Mouse (Mus musculus) right cerebral cortex, postnatal 4 days (tissue): ENCODE measurements around the gene Cryzl2.

Source experiments
- DNase-seq: peaks from one replicate; pipeline ENCODE4 v3.0.0-alpha.2; 2022

Cryzl2 gene

DNA sequence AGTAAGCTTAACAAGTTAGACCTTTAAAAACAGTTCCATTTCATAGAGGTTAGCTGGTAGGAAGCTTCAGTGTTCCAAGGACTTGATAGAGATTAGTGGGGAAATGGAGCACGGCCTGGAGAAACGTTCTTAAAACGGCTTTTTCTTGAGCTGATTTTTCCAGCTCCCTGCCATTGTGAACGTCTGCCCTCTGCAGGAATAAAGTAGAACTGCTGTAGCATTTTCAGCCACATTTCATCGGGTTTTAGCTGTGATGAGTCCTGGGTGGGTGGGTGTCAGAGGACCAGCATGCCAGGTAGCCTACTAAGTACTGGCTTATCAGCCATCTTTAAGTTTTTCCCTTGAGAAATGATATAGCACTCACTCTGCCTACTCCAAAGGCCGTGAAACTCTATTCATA, 78.1 kb downstream of the Cryzl2 start:
- DNase-seq, result peak; percentile 50

DNA sequence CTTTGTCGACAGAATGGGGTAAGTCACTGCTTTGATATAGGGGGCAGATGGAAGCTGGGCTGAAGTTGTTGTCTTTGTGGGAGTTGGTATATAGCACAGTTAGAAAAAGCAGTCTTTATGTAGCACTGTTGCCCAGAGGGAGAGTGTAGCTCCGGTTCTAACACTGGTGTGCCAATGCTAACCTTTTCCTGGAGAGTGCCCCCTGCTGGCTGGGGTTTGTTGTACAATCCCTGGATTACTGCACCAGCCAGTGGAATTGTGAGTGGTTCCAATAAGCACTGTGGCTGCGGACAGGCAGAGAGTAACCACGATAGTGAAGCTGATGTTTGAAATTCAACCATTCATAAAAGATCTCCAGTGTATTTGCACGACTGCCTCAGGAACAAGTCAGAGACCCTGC, 79.3 kb downstream of the Cryzl2 start:
- DNase-seq, result peak; percentile 50
